ENCODE assay signal across 28 mouse cellular contexts in genomic region chr9:120178813-120179212, GRCm38 (mm10). TPM values are rescaled to one million over a fixed set of nuclear protein-coding genes. Genes with fewer than 3 reads are reported as not detected.
DNase-seq lines count a peak whose midpoint lies in the region; TF ChIP-seq lines count a peak whose summit lies in the region.
"Had no signal": no experiment of that assay in that cellular context is flagged by ENCODE, and none has a peak within 500 bp of the region (broad histone marks: within the 10 kb centered on the region; RNA-seq: fewer than 3 reads in every experiment).

No protein-coding gene starts in this region.

- H3K27me3 ChIP-seq in CH12.LX (replicated peaks): peaks cover 1% of the 10 kb centered on the region
- no peaks in the 10 kb centered on the region; the same call in 1 of the 2 replicates for H3K27me3 ChIP-seq in E14TG2a.4 (ENCODE audit: insufficient read depth, low read length)
- H3K27me3 ChIP-seq: embryonic facial prominence, embryonic 15.5 days; forebrain, embryonic 12.5 days; heart, embryonic 12.5 days; heart, embryonic 15.5 days; hindbrain, embryonic 13.5 days; intestine, embryonic 15.5 days had no signal

- no peak for TF ChIP-seq RAD21 in CH12.LX (IDR thresholded peaks at IDR 0.05; ENCODE audit: low read depth, low read length)

- no peak for TF ChIP-seq EP300 in CH12.LX (IDR thresholded peaks at IDR 0.05; ENCODE audit: low read length)

- H3K9me3 ChIP-seq in CH12.LX (replicated peaks; ENCODE audit: low read length) (no peaks in the 10 kb centered on the region), E14TG2a.4 (ENCODE audit: low read length) (no peaks in the 10 kb centered on the region)
- H3K9me3 ChIP-seq: embryonic facial prominence, embryonic 12.5 days; embryonic facial prominence, embryonic 15.5 days; forebrain, embryonic 12.5 days; G1E; heart, embryonic 15.5 days; hindbrain, embryonic 10.5 days; hindbrain, embryonic 13.5 days; intestine, embryonic 15.5 days had no signal

- TF ChIP-seq POLR2A in CH12.LX (IDR thresholded peaks at IDR 0.05; ENCODE audit: low read depth, low read length): no peak

- no peak overlapping the region for H3K9ac ChIP-seq in CH12.LX (ENCODE audit: insufficient read depth, low read depth)
- H3K9ac ChIP-seq: embryonic facial prominence, embryonic 12.5 days; embryonic facial prominence, embryonic 15.5 days; forebrain, embryonic 12.5 days; heart, embryonic 12.5 days; heart, embryonic 15.5 days; hindbrain, embryonic 13.5 days; intestine, embryonic 15.5 days had no signal

- no peak for TF ChIP-seq CTCF in left cerebral cortex, adult 2 months (IDR thresholded peaks at IDR 0.05)
- TF ChIP-seq CTCF in CH12.LX (conservative IDR thresholded peaks at IDR 0.05 in 1 of 2, IDR thresholded peaks at IDR 0.05 in 1 of 2; ENCODE audit: low read depth in 2 of 2, low read length in 2 of 2) (no peak), E14TG2a.4 (conservative IDR thresholded peaks at IDR 0.05; ENCODE audit: low read length) (no peak)

- in situ Hi-C loops in CH12.LX (cut with MboI; ENCODE audit: low pct_ligation_motif_present, low pct_unique_long_range_greater_than_20kb, low sequenced_read_pairs): no loop called here

- H3K4me1 ChIP-seq in CH12.LX (ENCODE audit: control insufficient read depth in 1 of 2, insufficient read depth in 2 of 2) (peaks cover 6 to 7% of the 10 kb centered on the region in 2 experiments; a peak in 3 of 4 replicates), E14TG2a.4 (replicated peaks; ENCODE audit: low read depth, low read length) (peaks cover 35% of the 10 kb centered on the region)
- H3K4me1 ChIP-seq: embryonic facial prominence, embryonic 12.5 days; embryonic facial prominence, embryonic 15.5 days; forebrain, embryonic 12.5 days; heart, embryonic 12.5 days; heart, embryonic 15.5 days; hindbrain, embryonic 10.5 days; hindbrain, embryonic 13.5 days; intestine, embryonic 15.5 days had no signal

- DNase-seq in left cerebral cortex, adult 2 months (ENCODE audit: extremely low spot score in 1 of 2, low spot score in 2 of 2): no peak
- DNase-seq in left cerebral cortex, postnatal 4 days: no peak
- no peak for DNase-seq in CH12.LX (ENCODE audit: extremely low read depth)
- DNase-seq in kidney, postnatal 10 days: no peak
- DNase-seq in neural tube, embryonic 10.5 days (ENCODE audit: extremely low spot score, low spot score): no peak
- DNase-seq: adrenal gland, postnatal 14 days; cerebellum, adult 18-20 months; cerebellum, adult 9-10 months; cerebellum, postnatal 14 days; gastrocnemius, postnatal 25 days; heart, adult 18-20 months; heart, postnatal 10 days; heart, postnatal 36 days had no signal

- no peaks in the 10 kb centered on the region for H3K79me2 ChIP-seq in CH12.LX (replicated peaks; ENCODE audit: control insufficient read depth, extremely low read depth, insufficient read depth, poor library complexity, severe bottlenecking)

- intact Hi-C loops in left cerebral cortex, adult 2 months (cut with DNase I): no loop called here
- intact Hi-C loops in left cerebral cortex, postnatal 4 days (cut with DNase I): no loop called here

- H3K36me3 ChIP-seq in CH12.LX (replicated peaks in 1 of 2; ENCODE audit: control insufficient read depth in 1 of 2, insufficient read depth in 1 of 2, low read length in 1 of 2): no peaks in the 10 kb centered on the region
- H3K36me3 ChIP-seq in E14TG2a.4 (ENCODE audit: insufficient read depth, low read length): peaks cover 4% of the 10 kb centered on the region; the same call in 1 of the 2 replicates
- H3K36me3 ChIP-seq: embryonic facial prominence, embryonic 12.5 days; embryonic facial prominence, embryonic 15.5 days; forebrain, embryonic 12.5 days; G1E; heart, embryonic 12.5 days; heart, embryonic 15.5 days; hindbrain, embryonic 10.5 days; hindbrain, embryonic 13.5 days; intestine, embryonic 15.5 days had no signal

- dilution Hi-C loops in CH12.LX (cut with MboI; ENCODE audit: extremely low pct_ligation_motif_present, extremely low pct_unique_long_range_greater_than_20kb, low sequenced_read_pairs): no loop called here

- H3K4me2 ChIP-seq in CH12.LX (ENCODE audit: insufficient read depth, low read depth, poor library complexity, severe bottlenecking): peak overlapping the region; percentile 87; the same call in 1 of the 2 replicates
- H3K4me2 ChIP-seq: embryonic facial prominence, embryonic 12.5 days; embryonic facial prominence, embryonic 15.5 days; forebrain, embryonic 12.5 days; heart, embryonic 12.5 days; heart, embryonic 15.5 days; hindbrain, embryonic 13.5 days; intestine, embryonic 15.5 days had no signal

- no peak overlapping the region for H3K4me3 ChIP-seq in left cerebral cortex, adult 2 months
- no peak overlapping the region for H3K4me3 ChIP-seq in CH12.LX (replicated peaks in 1 of 3; ENCODE audit: low read depth in 2 of 3, low read length in 2 of 3, poor library complexity in 1 of 3)
- peak overlapping the region; percentile 24 for H3K4me3 ChIP-seq in E14TG2a.4 (replicated peaks; ENCODE audit: low read length)
- H3K4me3 ChIP-seq: embryonic facial prominence, embryonic 12.5 days; embryonic facial prominence, embryonic 15.5 days; forebrain, embryonic 12.5 days; heart, embryonic 12.5 days; heart, embryonic 15.5 days; hindbrain, embryonic 10.5 days; hindbrain, embryonic 13.5 days; intestine, embryonic 15.5 days had no signal

- peak overlapping the region; percentile 53; the same call in 1 of the 2 replicates for H3K27ac ChIP-seq in left cerebral cortex, adult 2 months
- H3K27ac ChIP-seq in CH12.LX (ENCODE audit: insufficient read depth, low read depth): no peak overlapping the region
- H3K27ac ChIP-seq: embryonic facial prominence, embryonic 12.5 days; embryonic facial prominence, embryonic 15.5 days; forebrain, embryonic 12.5 days; heart, embryonic 15.5 days; hindbrain, embryonic 10.5 days; hindbrain, embryonic 13.5 days; intestine, embryonic 15.5 days had no signal

TF ChIP-seq in CH12.LX, 34 proteins besides CTCF, POLR2A, EP300 and RAD21:
- no peak for TF ChIP-seq UBTF (IDR thresholded peaks at IDR 0.05; ENCODE audit: low read depth, low read length)
- TF ChIP-seq MXI1 (IDR thresholded peaks at IDR 0.05; ENCODE audit: low read depth, low read length): no peak
- no peak for TF ChIP-seq NRF1 (IDR thresholded peaks at IDR 0.05; ENCODE audit: low read depth, low read length)
- TF ChIP-seq JUND (conservative IDR thresholded peaks at IDR 0.05; ENCODE audit: low read depth, low read length): no peak
- no peak for TF ChIP-seq TCF12 (IDR thresholded peaks at IDR 0.05; ENCODE audit: low read depth, low read length)
- TF ChIP-seq ZC3H11A (IDR thresholded peaks at IDR 0.05; ENCODE audit: low read depth, low read length): no peak
- no peak for TF ChIP-seq MAZ (IDR thresholded peaks at IDR 0.05; ENCODE audit: low read depth, low read length)
- no peak for TF ChIP-seq POLR2AphosphoS2 (IDR thresholded peaks at IDR 0.05; ENCODE audit: low read depth, low read length)
- TF ChIP-seq ZMIZ1 (IDR thresholded peaks at IDR 0.05; ENCODE audit: low read depth, low read length): no peak
- TF ChIP-seq MEF2A (IDR thresholded peaks at IDR 0.05; ENCODE audit: borderline replicate concordance, low read depth, low read length): no peak
- no peak for TF ChIP-seq GABPA (IDR thresholded peaks at IDR 0.05; ENCODE audit: insufficient replicate concordance, low read depth, low read length)
- no peak for TF ChIP-seq KAT2A (IDR thresholded peaks at IDR 0.05; ENCODE audit: insufficient replicate concordance, low read length)
- TF ChIP-seq BHLHE40 (IDR thresholded peaks at IDR 0.05; ENCODE audit: low read depth, low read length): no peak
- TF ChIP-seq TBP (conservative IDR thresholded peaks at IDR 0.05; ENCODE audit: low read depth, low read length): no peak

RNA-seq across cellular contexts. Expression of gene Mobp, which starts 29.3 kb away (rescaled TPM):
- total RNA-seq in left cerebral cortex, adult 2 months (2021): 100 to 1,000 TPM; 177 to 214 TPM
- total RNA-seq in left cerebral cortex, postnatal 4 days (2021): under 1 TPM; 0.16 to 0.20 TPM
- not detected in 2 replicates for total RNA-seq in CH12.LX (2012; rRNA removed)
- total RNA-seq in CH12.LX (2014; rRNA removed): not detected in 2 replicates
- 0.17 TPM in 1 of 2 replicates, not detected in the other for polyA plus RNA-seq in CH12.LX (2012; ENCODE audit: insufficient read length, low read depth)
- total RNA-seq: adrenal gland, adult 18-20 months; adrenal gland, postnatal 14 days; adrenal gland, postnatal 4 days; gastrocnemius, adult 8-10 months; gastrocnemius, postnatal 25 days; heart, adult 18-20 months; heart, postnatal 10 days; heart, postnatal 36 days had no signal
- polyA plus RNA-seq: C2C12; G1E; heart, embryonic 12.5 days; hindbrain, embryonic 13.5 days; Patski had no signal

RNA-seq across cellular contexts. Expression of gene Rpsa, which starts 51.3 kb away (rescaled TPM):
- 100 to 1,000 TPM; 398 to 400 TPM for total RNA-seq in left cerebral cortex, adult 2 months (2021)
- total RNA-seq in left cerebral cortex, postnatal 4 days (2021): 1,000 to 10,000 TPM in 1 of 2 experiments, 100 to 1,000 TPM in 1; 996 to 1,006 TPM
- total RNA-seq in CH12.LX (2012; rRNA removed) (3,568 and 3,991 TPM in 2 replicates), CH12.LX (2014; rRNA removed) (4,012 and 4,053 TPM in 2 replicates)
- polyA plus RNA-seq in CH12.LX (2012; ENCODE audit: insufficient read length, low read depth): 3,250 and 3,563 TPM in 2 replicates

Comparison
In these comparisons a context has a peak if more than half of its experiments do, and no peak if none do; other contexts are left out.
1. RNA of gene Mobp, which starts 29.3 kb away (total RNA-seq): 177 to 214 TPM in left cerebral cortex, adult 2 months; 0.16 to 0.20 TPM in left cerebral cortex, postnatal 4 days and not detected in CH12.LX; every median in the first group is over 100 times any median in the second.